Mouse (Mus musculus) ES-CJ7 (cell line): ENCODE results near the gene Ltbp3.

Source experiments
- DNase-seq: peaks from one replicate; pipeline ENCODE4 v3.0.0; 2011; ENCODE audit warnings: low read depth, low spot score

Ltbp3 gene

DNA sequence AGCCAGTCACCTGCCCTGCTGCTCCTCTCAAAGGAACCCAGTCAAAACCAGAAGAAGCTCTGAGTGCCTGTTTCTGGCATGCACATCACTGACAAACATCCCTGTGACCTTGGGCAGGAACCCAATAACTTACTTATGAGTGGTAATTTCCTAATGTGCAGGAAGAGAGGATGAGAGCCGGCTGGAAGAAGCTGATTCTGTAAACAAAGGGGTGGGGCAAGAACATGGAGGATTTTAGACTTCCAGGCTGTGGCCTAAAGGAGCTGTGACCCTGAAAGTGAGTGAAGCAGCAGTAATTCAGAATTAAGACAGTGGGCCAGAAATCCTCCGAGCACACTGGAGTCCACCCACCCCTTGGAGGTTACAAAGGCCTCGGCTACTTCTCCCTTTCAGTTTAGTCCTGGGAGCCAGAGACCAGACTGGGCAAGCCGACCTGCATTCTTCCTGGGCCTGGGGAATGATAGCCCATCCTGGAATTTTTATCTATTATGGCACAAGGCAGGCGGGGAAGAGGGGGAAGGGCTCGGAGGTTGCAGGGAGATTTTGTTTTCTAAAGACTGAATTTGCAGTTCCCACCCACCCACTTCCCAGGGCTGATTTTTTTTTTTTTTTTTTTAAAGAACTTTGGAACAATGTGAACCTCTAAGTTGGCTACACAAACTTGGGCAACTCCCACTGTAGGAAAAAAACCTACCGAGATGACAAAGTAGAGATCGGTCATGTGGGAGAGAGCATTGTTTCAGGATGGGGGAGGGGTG is 65.5 kb downstream of the Ltbp3 start:
- DNase-seq: peak; percentile 93

DNA sequence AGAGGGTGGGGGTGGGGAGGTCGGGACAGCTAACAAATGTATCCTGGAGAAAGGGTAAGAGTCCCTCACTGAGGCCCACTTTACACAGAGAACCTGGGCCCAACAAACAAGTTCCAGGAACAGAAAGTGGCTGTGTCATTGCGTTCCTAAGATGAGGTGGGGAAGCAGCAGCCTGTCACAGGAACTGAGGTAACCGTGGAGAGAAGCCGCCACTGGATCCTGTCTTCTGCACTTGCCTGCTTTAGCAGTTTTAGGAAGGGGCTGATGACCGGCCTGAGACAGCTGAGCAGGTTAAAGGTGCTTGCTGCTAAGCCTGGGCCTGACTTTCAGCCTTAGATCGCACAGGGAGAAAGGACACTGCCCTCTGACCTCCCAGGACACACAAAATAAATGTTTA is 66.1 kb downstream of the Ltbp3 start:
- DNase-seq: no peak

DNA sequence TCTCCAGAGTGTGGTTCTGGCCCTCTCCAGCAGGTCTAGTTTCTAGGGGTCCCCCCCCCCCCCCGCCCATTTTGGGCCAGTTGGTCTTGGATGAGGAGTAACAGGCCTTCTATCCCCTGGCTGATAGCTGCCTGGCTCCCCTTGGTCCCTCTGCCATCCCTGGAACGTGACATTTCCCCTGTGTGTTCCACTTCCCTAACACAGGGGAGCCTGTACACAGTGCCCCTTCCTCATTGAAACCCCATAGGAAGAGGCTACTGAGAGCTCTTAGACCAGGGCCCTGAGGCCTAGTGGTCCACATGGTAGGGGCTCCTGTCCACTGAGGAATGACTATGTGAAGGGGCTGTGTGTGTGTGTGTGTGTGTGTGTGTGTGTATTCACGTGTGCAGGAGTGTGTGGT is 67.0 kb downstream of the Ltbp3 start:
- DNase-seq: no peak
